Mouse (Mus musculus): ENCODE data around the gene Stx19. TPM values are rescaled to one million over a fixed set of nuclear protein-coding genes. Genes with fewer than 3 reads are reported as not detected.

Gene Stx19
- polyA plus RNA-seq, 1 experiment from 2014 or later, result 0.18 TPM

- Histone ChIP-seq H3K36me3 (ENCODE audit: control insufficient read depth, insufficient read depth) (no peaks in the 10 kb centered on the region), H3K9me3 (ENCODE audit: control insufficient read depth) (no peaks in the 10 kb centered on the region), H3K27me3 (replicated peaks; ENCODE audit: control insufficient read depth, insufficient read depth, low read length) (no peaks in the 10 kb centered on the region), H3K9ac (ENCODE audit: low read depth, low read length) (no peak overlapping the region), H3K4me1 (replicated peaks; ENCODE audit: control insufficient read depth, insufficient read depth, low read length) (no peaks in the 10 kb centered on the region), H3K4me2 (replicated peaks; ENCODE audit: low read depth) (no peak overlapping the region), H3K4me3 (ENCODE audit: low read depth, low read length) (no peak overlapping the region), H3K27ac (ENCODE audit: low read depth, low read length) (no peak overlapping the region)
- ATAC-seq, result no peak
- WGBS, result 85% methylated on average over 4 of the region's 4 CpGs
- no peak for TF ChIP-seq CTCF (IDR thresholded peaks at IDR 0.05; ENCODE audit: low read depth)
Observed at GRCm38 (mm10) chr16:62810855-62811254, 3.6 kb upstream of the Stx19 start.

DNA sequence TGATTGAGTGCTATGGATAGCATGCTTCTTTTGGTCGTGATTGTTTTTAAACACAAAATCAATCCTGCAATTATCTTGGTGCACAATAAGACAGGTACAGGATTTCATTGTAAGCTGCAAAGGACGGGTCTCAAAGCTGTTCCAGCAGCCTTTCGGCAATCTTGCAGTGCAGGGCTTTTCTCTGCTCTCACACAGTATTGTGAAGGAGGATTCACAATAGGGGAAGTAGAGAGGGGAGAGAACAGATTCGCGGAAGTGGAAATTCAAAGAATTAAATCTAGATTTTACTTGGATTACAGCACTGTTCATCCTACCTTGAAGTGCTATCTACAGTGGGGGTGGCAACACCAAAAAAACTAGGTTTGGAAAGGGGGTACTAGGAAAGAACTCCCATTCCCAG is 686 bp upstream of the Stx19 start:
- Histone ChIP-seq H3K9ac (ENCODE audit: low read depth, low read length) (no peak overlapping the region), H3K27me3 (replicated peaks; ENCODE audit: control insufficient read depth, insufficient read depth, low read length) (no peaks in the 10 kb centered on the region), H3K27ac (ENCODE audit: low read depth, low read length) (no peak overlapping the region), H3K4me2 (replicated peaks; ENCODE audit: low read depth) (no peak overlapping the region), H3K36me3 (ENCODE audit: control insufficient read depth, insufficient read depth) (no peaks in the 10 kb centered on the region), H3K4me1 (replicated peaks; ENCODE audit: control insufficient read depth, insufficient read depth, low read length) (no peaks in the 10 kb centered on the region), H3K4me3 (ENCODE audit: low read depth, low read length) (no peak overlapping the region), H3K9me3 (ENCODE audit: control insufficient read depth) (no peaks in the 10 kb centered on the region)
- no peak for ATAC-seq
- WGBS, result 76% methylated on average over 5 of the region's 5 CpGs
- TF ChIP-seq CTCF (IDR thresholded peaks at IDR 0.05; ENCODE audit: low read depth), result no peak

DNA sequence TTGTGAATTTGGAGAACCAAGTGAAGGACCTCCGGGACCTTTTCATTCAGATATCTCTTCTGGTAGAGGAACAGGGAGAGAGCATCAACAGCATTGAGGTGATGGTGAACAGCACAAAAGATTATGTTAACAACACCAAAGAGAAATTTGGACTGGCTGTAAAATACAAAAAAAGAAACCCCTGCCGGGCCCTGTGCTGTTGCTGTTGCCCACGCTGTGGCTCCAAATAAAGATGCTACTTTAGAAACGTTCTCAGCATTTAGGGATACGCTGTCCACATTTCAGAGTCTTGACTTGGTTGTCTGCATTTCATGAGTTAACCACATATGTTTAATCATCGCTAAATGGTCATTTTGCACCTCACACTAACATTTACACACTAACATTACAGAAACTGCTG is 8.0 kb downstream of the Stx19 start:
- Histone ChIP-seq H3K27me3 (replicated peaks; ENCODE audit: control insufficient read depth, insufficient read depth, low read length) (no peaks in the 10 kb centered on the region), H3K27ac (ENCODE audit: low read depth, low read length) (no peak overlapping the region), H3K4me1 (replicated peaks; ENCODE audit: control insufficient read depth, insufficient read depth, low read length) (no peaks in the 10 kb centered on the region), H3K36me3 (ENCODE audit: control insufficient read depth, insufficient read depth) (peaks cover 3% of the 10 kb centered on the region; the same call in 1 of the 2 replicates), H3K9me3 (ENCODE audit: control insufficient read depth) (no peaks in the 10 kb centered on the region), H3K9ac (ENCODE audit: low read depth, low read length) (no peak overlapping the region), H3K4me3 (ENCODE audit: low read depth, low read length) (no peak overlapping the region), H3K4me2 (replicated peaks; ENCODE audit: low read depth) (no peak overlapping the region)
- WGBS, result 94% methylated on average over 6 of the region's 6 CpGs
- ATAC-seq, result no peak
- TF ChIP-seq CTCF (IDR thresholded peaks at IDR 0.05; ENCODE audit: low read depth), result no peak

DNA sequence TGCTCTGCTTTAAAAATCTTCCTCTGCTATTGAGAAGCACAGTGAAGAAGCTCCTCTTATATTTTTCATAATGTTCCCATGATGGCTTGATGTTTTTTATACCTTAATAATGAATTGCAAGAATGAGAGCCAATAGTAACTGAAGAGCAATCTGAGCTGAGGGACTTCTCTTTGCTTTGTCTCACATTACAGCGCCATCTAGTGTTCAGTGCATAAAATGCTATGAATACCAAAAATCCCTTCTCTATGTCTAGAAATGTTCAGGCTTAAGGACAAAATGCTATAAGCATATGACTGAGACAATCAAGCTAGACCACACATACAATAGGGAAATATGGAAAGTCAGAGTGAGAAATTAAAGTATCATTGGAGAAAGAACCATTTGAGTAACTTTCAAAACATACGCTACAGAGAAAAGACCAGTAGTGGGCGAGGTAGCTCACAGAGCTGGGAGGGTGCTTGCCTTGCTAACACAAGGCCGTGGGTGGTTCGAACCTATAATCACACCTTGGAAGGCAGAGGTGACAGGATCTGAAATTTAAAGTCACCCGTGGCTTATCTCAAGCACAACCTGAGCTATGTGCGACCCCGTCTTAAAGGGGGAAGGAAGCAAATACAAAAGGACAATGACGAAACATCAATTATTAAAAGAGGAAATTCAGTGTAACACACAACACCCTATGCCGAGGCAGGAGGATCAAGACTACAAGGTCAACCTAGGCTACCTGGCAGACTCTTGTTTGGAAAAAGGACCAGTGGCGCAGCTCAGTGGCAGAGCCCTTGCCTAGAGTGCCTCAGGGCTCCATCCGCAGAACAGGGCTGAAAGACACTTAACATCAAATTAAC is 11.9 kb downstream of the Stx19 start:
- Histone ChIP-seq H3K27me3 (replicated peaks; ENCODE audit: control insufficient read depth, insufficient read depth, low read length) (no peaks in the 10 kb centered on the region), H3K9ac (ENCODE audit: low read depth, low read length) (no peak overlapping the region), H3K27ac (ENCODE audit: low read depth, low read length) (no peak overlapping the region), H3K36me3 (ENCODE audit: control insufficient read depth, insufficient read depth) (peaks cover 3% of the 10 kb centered on the region; the same call in 1 of the 2 replicates), H3K4me2 (replicated peaks; ENCODE audit: low read depth) (no peak overlapping the region), H3K4me3 (ENCODE audit: low read depth, low read length) (no peak overlapping the region), H3K4me1 (replicated peaks; ENCODE audit: control insufficient read depth, insufficient read depth, low read length) (no peaks in the 10 kb centered on the region), H3K9me3 (ENCODE audit: control insufficient read depth) (no peaks in the 10 kb centered on the region)
- peak; percentile 84 for TF ChIP-seq CTCF (IDR thresholded peaks at IDR 0.05; ENCODE audit: low read depth)
- no peak for ATAC-seq
- 72% methylated on average over 12 of the region's 12 CpGs for WGBS

DNA sequence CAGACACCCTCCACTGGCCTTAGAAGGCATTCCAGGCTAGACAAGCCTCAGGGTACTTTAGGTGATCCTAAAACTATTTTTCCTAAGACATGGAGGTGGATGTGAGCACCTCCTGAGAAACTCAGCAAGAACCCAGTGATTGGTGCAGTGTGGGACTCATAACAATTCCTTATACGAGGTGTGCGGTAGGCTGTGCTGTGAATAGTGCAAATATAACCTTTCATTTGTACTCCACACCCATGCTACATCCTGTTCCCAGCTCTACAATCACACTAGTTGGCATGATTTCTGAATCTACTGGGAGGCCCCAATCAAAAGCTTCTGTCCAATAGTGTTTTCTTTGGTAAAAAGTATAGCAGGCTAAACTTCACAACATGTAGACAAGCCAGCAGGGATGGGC is 17.6 kb downstream of the Stx19 start:
- 58% methylated on average over 2 of the region's 2 CpGs for WGBS
- ATAC-seq, result peak; percentile 53; the same call in 1 of the 2 replicates
- no peak for TF ChIP-seq CTCF (IDR thresholded peaks at IDR 0.05; ENCODE audit: low read depth)
- Histone ChIP-seq H3K9ac (ENCODE audit: low read depth, low read length) (no peak overlapping the region), H3K4me2 (replicated peaks; ENCODE audit: low read depth) (no peak overlapping the region; the same call in 1 of the 2 replicates), H3K27ac (ENCODE audit: low read depth, low read length) (peak overlapping the region; percentile 15; the same call in 1 of the 2 replicates), H3K9me3 (ENCODE audit: control insufficient read depth) (no peaks in the 10 kb centered on the region), H3K4me1 (replicated peaks; ENCODE audit: control insufficient read depth, insufficient read depth, low read length) (no peaks in the 10 kb centered on the region), H3K4me3 (ENCODE audit: low read depth, low read length) (no peak overlapping the region), H3K36me3 (ENCODE audit: control insufficient read depth, insufficient read depth) (no peaks in the 10 kb centered on the region), H3K27me3 (replicated peaks; ENCODE audit: control insufficient read depth, insufficient read depth, low read length) (no peaks in the 10 kb centered on the region)

DNA sequence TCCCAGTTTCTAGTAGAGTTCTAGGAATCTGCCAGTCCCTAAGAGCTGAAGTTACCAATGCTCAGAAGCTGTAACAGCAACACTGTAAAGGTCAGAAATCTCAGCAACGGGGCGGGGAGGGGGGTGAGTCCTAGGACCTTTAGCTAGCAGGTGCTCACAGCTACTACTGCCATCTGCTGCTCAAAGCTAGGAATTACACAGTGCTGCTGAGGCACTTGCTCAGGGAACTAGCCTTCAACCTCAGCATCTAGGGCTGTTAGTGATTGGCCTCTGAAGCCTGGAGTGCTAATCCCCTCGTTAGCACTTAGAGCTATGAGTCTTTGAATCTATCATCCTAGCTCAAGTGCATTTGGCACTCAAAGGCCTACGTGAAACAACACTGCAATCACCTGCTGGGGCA is 18.0 kb downstream of the Stx19 start:
- WGBS, result 14% methylated on average over 4 of the region's 4 CpGs
- Histone ChIP-seq H3K36me3 (ENCODE audit: control insufficient read depth, insufficient read depth) (no peaks in the 10 kb centered on the region), H3K27me3 (replicated peaks; ENCODE audit: control insufficient read depth, insufficient read depth, low read length) (no peaks in the 10 kb centered on the region), H3K9me3 (ENCODE audit: control insufficient read depth) (no peaks in the 10 kb centered on the region), H3K4me3 (ENCODE audit: low read depth, low read length) (no peak overlapping the region), H3K4me1 (replicated peaks; ENCODE audit: control insufficient read depth, insufficient read depth, low read length) (no peaks in the 10 kb centered on the region), H3K9ac (ENCODE audit: low read depth, low read length) (no peak overlapping the region), H3K27ac (ENCODE audit: low read depth, low read length) (peak overlapping the region; percentile 15; the same call in 1 of the 2 replicates), H3K4me2 (replicated peaks; ENCODE audit: low read depth) (no peak overlapping the region; the same call in 1 of the 2 replicates)
- ATAC-seq, result peak; percentile 54
- TF ChIP-seq CTCF (IDR thresholded peaks at IDR 0.05; ENCODE audit: low read depth), result peak; percentile 86
